Mouse (Mus musculus) CH12.LX (cell line): ENCODE measurements around the gene Atg2b. TPM values are rescaled to one million over a fixed set of nuclear protein-coding genes. Genes with fewer than 3 reads are reported as not detected.

Experiments used
- DNase-seq: peaks from one replicate; pipeline ENCODE4 v3.0.0-alpha.2; 2013; ENCODE audit errors: extremely low read depth
- H3K27ac ChIP-seq: 2 replicates; pipeline ENCODE4 v1.5.1; 2012; ENCODE audit warnings: low read depth, mild to moderate bottlenecking, control low read depth, moderate library complexity; ENCODE audit not compliant: insufficient read depth
- H3K27me3 ChIP-seq: replicated peaks from 2 replicates; pipeline ENCODE3; 2012; ENCODE audit warnings: inconsistent platforms
- H3K36me3 ChIP-seq, 2 experiments: replicated peaks in 1 of 2; 2 replicates each; pipeline versions ENCODE3 to v1.6.1; 2012; ENCODE audit warnings: inconsistent platforms in 1 of 2, low read length in 1 of 2, mild to moderate bottlenecking in 1 of 2, mixed read lengths in 1 of 2, moderate library complexity in 1 of 2; ENCODE audit not compliant: control insufficient read depth in 1 of 2, insufficient read depth in 1 of 2
- H3K4me1 ChIP-seq, 2 experiments: 2 replicates each; pipeline ENCODE4 v1.6.1; 2012; ENCODE audit warnings: inconsistent platforms in 1 of 2, moderate library complexity in 1 of 2; ENCODE audit not compliant: insufficient read depth in 2 of 2, control insufficient read depth in 1 of 2
- H3K4me2 ChIP-seq: 2 replicates; pipeline ENCODE4 v1.6.1; 2012; ENCODE audit warnings: low read depth, mild to moderate bottlenecking, control low read depth; ENCODE audit not compliant: poor library complexity, insufficient read depth, severe bottlenecking
- H3K4me3 ChIP-seq, 3 experiments: fragments of 150-350 bp in 1 of 3; sonication (generic) in 1 of 3; replicated peaks in 1 of 3; 2 replicates each; pipeline versions ENCODE3 to v1.5.1; 2011 to 2012; ENCODE audit warnings: low read depth in 2 of 3, low read length in 2 of 3, mild to moderate bottlenecking in 2 of 3, moderate library complexity in 2 of 3, control low read depth in 1 of 3, improper control_type of control experiment in 1 of 3, inconsistent platforms in 1 of 3, mixed read lengths in 1 of 3; ENCODE audit not compliant: poor library complexity in 1 of 3
- H3K79me2 ChIP-seq: replicated peaks from 2 replicates; pipeline ENCODE4 v1.6.1; 2012; ENCODE audit warnings: mild to moderate bottlenecking, moderate library complexity; ENCODE audit not compliant: control insufficient read depth, poor library complexity, insufficient read depth, severe bottlenecking; ENCODE audit errors: extremely low read depth
- H3K9ac ChIP-seq: 2 replicates; pipeline ENCODE4 v1.6.1; 2012; ENCODE audit warnings: low read depth, mild to moderate bottlenecking, control low read depth, moderate library complexity; ENCODE audit not compliant: insufficient read depth
- H3K9me3 ChIP-seq: replicated peaks from 2 replicates; pipeline ENCODE3; 2012; ENCODE audit warnings: low read length, inconsistent platforms, mixed read lengths
- BHLHE40 ChIP-seq: IDR thresholded peaks from 2 replicates; pipeline ENCODE4 v1.6.1; 2011; ENCODE audit warnings: mild to moderate bottlenecking, low read depth, low read length, improper control_type of control experiment
- CHD2 ChIP-seq: IDR thresholded peaks from 2 replicates; pipeline ENCODE4 v1.6.1; 2011; ENCODE audit warnings: low read length, improper control_type of control experiment
- CTCF ChIP-seq, 2 experiments: IDR thresholded peaks in 1 of 2; conservative IDR thresholded peaks in 1 of 2; 2 replicates each; pipeline ENCODE4 v1.5.1; 2011 to 2012; ENCODE audit warnings: low read depth in 2 of 2, low read length in 2 of 2, improper control_type of control experiment in 1 of 2, inconsistent platforms in 1 of 2, mild to moderate bottlenecking in 1 of 2, moderate library complexity in 1 of 2
- E2F4 ChIP-seq: IDR thresholded peaks from 2 replicates; pipeline ENCODE4 v1.6.1; 2011; ENCODE audit warnings: low read depth, low read length, improper control_type of control experiment; ENCODE audit not compliant: insufficient replicate concordance
- ELF1 ChIP-seq: IDR thresholded peaks from 2 replicates; pipeline ENCODE4 v1.6.1; 2014; ENCODE audit warnings: low read depth, mild to moderate bottlenecking, inconsistent platforms, low read length, improper control_type of control experiment
- EP300 ChIP-seq: IDR thresholded peaks from 2 replicates; pipeline ENCODE4 v1.6.1; 2011; ENCODE audit warnings: low read length, improper control_type of control experiment
- ETS1 ChIP-seq: conservative IDR thresholded peaks from 2 replicates; pipeline ENCODE4 v1.6.1; 2012; ENCODE audit warnings: low read depth, mild to moderate bottlenecking, inconsistent platforms, low read length, improper control_type of control experiment, moderate library complexity
- HCFC1 ChIP-seq: IDR thresholded peaks from 2 replicates; pipeline ENCODE4 v1.6.1; 2012; ENCODE audit warnings: low read depth, mild to moderate bottlenecking, inconsistent platforms, low read length, improper control_type of control experiment
- IRF4 ChIP-seq: IDR thresholded peaks from 2 replicates; pipeline ENCODE4 v1.6.1; 2014; ENCODE audit warnings: low read depth, mild to moderate bottlenecking, inconsistent platforms, low read length, improper control_type of control experiment
- JUND ChIP-seq: conservative IDR thresholded peaks from 2 replicates; pipeline ENCODE4 v1.6.1; 2011; ENCODE audit warnings: low read depth, low read length, improper control_type of control experiment
- KAT2A ChIP-seq: IDR thresholded peaks from 2 replicates; pipeline ENCODE4 v1.6.1; 2012; ENCODE audit warnings: low read length, improper control_type of control experiment, inconsistent platforms; ENCODE audit not compliant: insufficient replicate concordance
- MAFK ChIP-seq: IDR thresholded peaks from 2 replicates; pipeline ENCODE4 v1.6.1; 2011; ENCODE audit warnings: low read length, improper control_type of control experiment; ENCODE audit not compliant: insufficient replicate concordance
- MAX ChIP-seq: IDR thresholded peaks from 2 replicates; pipeline ENCODE4 v1.6.1; 2011; ENCODE audit warnings: low read length, improper control_type of control experiment
- MAZ ChIP-seq: IDR thresholded peaks from 2 replicates; pipeline ENCODE4 v1.6.1; 2012; ENCODE audit warnings: low read depth, mild to moderate bottlenecking, inconsistent platforms, low read length, improper control_type of control experiment, moderate library complexity
- MXI1 ChIP-seq: IDR thresholded peaks from 2 replicates; pipeline ENCODE4 v1.6.1; 2011; ENCODE audit warnings: mild to moderate bottlenecking, low read depth, low read length, improper control_type of control experiment
- NELFE ChIP-seq: IDR thresholded peaks from 2 replicates; pipeline ENCODE4 v1.6.1; 2011; ENCODE audit warnings: low read depth, low read length, improper control_type of control experiment
- NRF1 ChIP-seq: IDR thresholded peaks from 2 replicates; pipeline ENCODE4 v1.6.1; 2014; ENCODE audit warnings: low read depth, mild to moderate bottlenecking, inconsistent platforms, low read length, improper control_type of control experiment, moderate library complexity
- POLR2A ChIP-seq: IDR thresholded peaks from 2 replicates; pipeline ENCODE4 v1.6.1; 2011; ENCODE audit warnings: low read depth, mild to moderate bottlenecking, improper control_type of control experiment, low read length
- RAD21 ChIP-seq: IDR thresholded peaks from 2 replicates; pipeline ENCODE4 v1.6.1; 2011; ENCODE audit warnings: low read depth, mild to moderate bottlenecking, low read length, improper control_type of control experiment, moderate library complexity
- SIN3A ChIP-seq: IDR thresholded peaks from 2 replicates; pipeline ENCODE4 v1.6.1; 2012; ENCODE audit warnings: low read length, improper control_type of control experiment, inconsistent platforms
- SMC3 ChIP-seq: IDR thresholded peaks from 2 replicates; pipeline ENCODE4 v1.6.1; 2011; ENCODE audit warnings: low read depth, low read length, improper control_type of control experiment
- TCF12 ChIP-seq: IDR thresholded peaks from 2 replicates; pipeline ENCODE4 v1.6.1; 2014; ENCODE audit warnings: low read depth, mild to moderate bottlenecking, inconsistent platforms, low read length, improper control_type of control experiment
- UBTF ChIP-seq: IDR thresholded peaks from 2 replicates; pipeline ENCODE4 v1.6.1; 2012; ENCODE audit warnings: low read depth, mild to moderate bottlenecking, inconsistent platforms, low read length, improper control_type of control experiment, moderate library complexity
- ZC3H11A ChIP-seq: IDR thresholded peaks from 2 replicates; pipeline ENCODE4 v1.6.1; 2012; ENCODE audit warnings: low read depth, mild to moderate bottlenecking, inconsistent platforms, low read length, improper control_type of control experiment
- ZMIZ1 ChIP-seq: IDR thresholded peaks from 2 replicates; pipeline ENCODE4 v1.6.1; 2012; ENCODE audit warnings: low read depth, mild to moderate bottlenecking, inconsistent platforms, low read length, improper control_type of control experiment
- ZNF384 ChIP-seq: IDR thresholded peaks from 2 replicates; pipeline ENCODE4 v1.6.1; 2012; ENCODE audit warnings: low read depth, low read length, improper control_type of control experiment, inconsistent platforms
- dilution Hi-C: fragments of 300-500 bp; cut with MboI; formaldehyde crosslinking; loops from 2 replicates; pipeline ENCODE4 v1.14.3; 2020; ENCODE audit warnings: low sequenced_read_pairs; ENCODE audit not compliant: extremely low pct_unique_long_range_greater_than_20kb, extremely low pct_ligation_motif_present
- in situ Hi-C: fragments of 300-500 bp; cut with MboI; formaldehyde crosslinking; loops from 3 replicates; pipeline ENCODE4 v1.14.3; 2019; ENCODE audit warnings: low sequenced_read_pairs, low pct_ligation_motif_present, low pct_unique_long_range_greater_than_20kb, mixed read lengths
- polyA plus RNA-seq: library from polyadenylated mRNA; unstranded; fragments of >175 nt; gene quantifications from 2 replicates; pipeline ENCODE4 v1.2.1, GENCODE M21; 2012; ENCODE audit warnings: low read depth; ENCODE audit not compliant: insufficient read length
- total RNA-seq, 2 experiments: library from RNA; depleted of rRNA; stranded (reverse); fragments of 300-350 nt in 1 of 2; fragments of >200 nt in 1 of 2; gene quantifications; 2 replicates each; pipeline ENCODE4 v1.2.3; 2012 to 2014

Gene Atg2b
- total RNA-seq (2012; rRNA removed), result 27.3 and 28.5 TPM in 2 replicates
- 26.6 and 26.9 TPM in 2 replicates for total RNA-seq (2014; rRNA removed)
- 24.1 and 28.4 TPM in 2 replicates for polyA plus RNA-seq

DNA sequence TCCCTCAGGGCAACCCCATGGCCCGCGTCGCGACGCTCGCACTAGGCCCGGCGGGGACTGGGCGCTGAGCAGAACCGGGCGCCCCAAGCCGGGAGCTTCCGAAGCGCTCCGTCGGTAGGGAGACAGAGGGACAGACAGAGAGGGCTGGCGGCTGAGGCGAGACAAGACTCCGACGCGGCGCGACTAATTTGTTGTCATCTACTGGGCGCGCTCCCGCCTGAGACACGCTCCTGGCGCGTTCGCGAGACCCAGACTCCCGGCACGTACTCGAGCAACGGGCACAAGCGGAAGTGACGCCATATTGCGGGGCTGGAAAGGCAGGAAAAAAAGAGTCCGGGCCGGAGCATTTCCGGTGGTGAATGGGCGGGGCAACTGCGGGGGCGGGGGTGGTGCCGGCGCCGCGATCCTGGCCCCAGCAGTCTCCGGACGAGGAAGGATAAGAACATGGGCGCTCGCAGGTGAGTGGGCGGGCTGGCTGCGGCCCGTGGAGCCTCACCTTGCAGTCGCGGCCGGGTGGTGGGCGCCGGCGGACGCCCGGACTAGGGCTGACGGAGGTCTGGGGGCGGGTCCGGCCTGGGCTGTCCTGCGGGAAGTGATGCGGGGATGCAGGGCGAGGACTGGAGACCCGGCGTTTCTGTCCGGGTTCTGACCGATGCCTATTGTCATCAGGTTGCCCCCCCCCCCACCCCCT, at the start of gene Atg2b:
Atg2b (minus strand) TSS at position 211 of the 691 bp plus-strand sequence.
- H3K36me3 ChIP-seq, result peaks cover 5 to 34% of the 10 kb centered on the region in 2 experiments
- TF ChIP-seq ZNF384 (peak; percentile 73), UBTF (peak; percentile 63), MAZ (peak; percentile 98), MXI1 (peak; percentile 58), MAFK (no peak), ZMIZ1 (no peak), SIN3A (peak; percentile 79), ZC3H11A (no peak), IRF4 (no peak), EP300 (no peak), CHD2 (0 out of 2 replicates have a peak, but pooled peaks have one; percentile 49), BHLHE40 (peak; percentile 54), MAX (0 out of 2 replicates have a peak, but pooled peaks have one; percentile 37), ETS1 (no peak), TCF12 (0 out of 2 replicates have a peak, but pooled peaks have one; percentile 67), SMC3 (no peak), POLR2A (peak; percentile 69), NRF1 (peak; percentile 18; the same call in 1 of the 2 replicates), E2F4 (no peak), HCFC1 (peak; percentile 90), JUND (no peak), RAD21 (no peak), ELF1 (peak; percentile 69; the same call in 1 of the 2 replicates), NELFE (peak; percentile 47), KAT2A (peak; percentile 68; the same call in 1 of the 2 replicates), CTCF (conservative IDR thresholded peaks at IDR 0.05 in 1 of 2, IDR thresholded peaks at IDR 0.05 in 1 of 2; ENCODE audit: low read depth in 2 of 2, low read length in 2 of 2) (no peak)
- H3K4me1 ChIP-seq, result peaks cover 5 to 39% of the 10 kb centered on the region in 2 experiments; a peak in 3 of 4 replicates
- H3K9ac ChIP-seq, result peak within 1 kb of the TSS; percentile 91
- no peaks in the 10 kb centered on the region for H3K9me3 ChIP-seq
- H3K27ac ChIP-seq, result peak within 1 kb of the TSS; percentile 75
- peak; percentile 98 for DNase-seq
- dilution Hi-C loops, result no loop called here
- in situ Hi-C loops, result no loop called here
- peak within 1 kb of the TSS; percentile 92 for H3K4me2 ChIP-seq
- peaks cover 37% of the 10 kb centered on the region for H3K79me2 ChIP-seq
- peak within 1 kb of the TSS; percentile 96 to 99 (median 97) for H3K4me3 ChIP-seq
- no peaks in the 10 kb centered on the region for H3K27me3 ChIP-seq
